Comparison of ENCODE assay signal across 9 mouse cellular contexts in the genomic region with DNA sequence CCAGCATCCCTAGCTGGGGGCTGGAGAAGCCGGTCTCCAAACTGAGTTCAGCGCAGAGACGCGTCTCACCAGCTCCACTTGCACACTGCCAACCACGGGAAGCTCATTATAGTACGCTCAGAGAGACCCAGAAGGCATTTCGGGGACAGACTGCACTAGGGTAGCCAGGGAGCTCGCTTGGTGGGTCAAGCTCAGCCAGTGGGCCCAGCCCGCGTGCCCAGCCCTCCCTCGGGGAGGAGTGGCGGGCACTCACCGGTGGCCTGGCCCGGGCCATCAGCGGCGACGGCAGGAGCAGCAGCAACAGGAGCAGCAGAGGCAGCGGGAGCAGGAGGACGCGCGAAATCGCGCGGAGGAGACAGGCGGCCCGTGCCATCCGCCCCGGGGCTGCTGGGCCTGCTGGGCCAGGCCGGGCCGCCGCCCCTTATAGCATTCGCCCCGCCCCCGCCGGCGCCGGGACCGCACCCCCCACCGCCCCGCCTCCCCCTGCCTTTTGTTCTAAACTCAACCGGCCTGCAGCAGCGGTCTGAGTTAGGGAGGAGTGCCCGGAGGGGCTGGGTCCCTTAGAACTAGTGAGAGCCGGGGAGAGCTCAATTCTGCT. TPM values are rescaled to one million over a fixed set of nuclear protein-coding genes. Genes with fewer than 3 reads are reported as not detected.
DNase-seq lines count a peak whose midpoint lies in the region; ATAC-seq and TF ChIP-seq lines count a peak whose summit lies in the region.
"Had no signal": no experiment of that assay in that cellular context is flagged by ENCODE, and none has a peak within 500 bp of the region (broad histone marks: within the 10 kb centered on the region; RNA-seq: fewer than 3 reads in every experiment).

No protein-coding gene starts in this region.

- H3K4me1 ChIP-seq in CH12.LX (ENCODE audit: control insufficient read depth in 1 of 2, insufficient read depth in 2 of 2): peaks cover 7 to 25% of the 10 kb centered on the region in 2 experiments
- H3K4me1 ChIP-seq in heart, embryonic 14.5 days (ENCODE audit: control insufficient read depth in 2 of 2, insufficient read depth in 2 of 2, low read length in 2 of 2): peaks cover 31% of the 10 kb centered on the region in 2 experiments
- H3K4me1 ChIP-seq in stomach, embryonic 15.5 days: peaks cover 38% of the 10 kb centered on the region

- H3K9ac ChIP-seq in CH12.LX (ENCODE audit: insufficient read depth, low read depth): peak overlapping the region; percentile 43
- H3K9ac ChIP-seq in heart, embryonic 14.5 days (ENCODE audit: low read length): peak overlapping the region; percentile 77
- peak overlapping the region; percentile 58 for H3K9ac ChIP-seq in stomach, embryonic 15.5 days

- 1% methylated on average over 29 of the region's 44 CpGs for WGBS in heart, embryonic 14.5 days
- under 1% methylated on average over 44 of the region's 44 CpGs for WGBS in stomach, embryonic 15.5 days

- H3K79me2 ChIP-seq in CH12.LX (replicated peaks; ENCODE audit: control insufficient read depth, extremely low read depth, insufficient read depth, poor library complexity, severe bottlenecking): no peaks in the 10 kb centered on the region

- in situ Hi-C loops in CH12.LX (cut with MboI; ENCODE audit: low pct_ligation_motif_present, low pct_unique_long_range_greater_than_20kb, low sequenced_read_pairs): no loop called here

- dilution Hi-C loops in CH12.LX (cut with MboI; ENCODE audit: extremely low pct_ligation_motif_present, extremely low pct_unique_long_range_greater_than_20kb, low sequenced_read_pairs): no loop called here

- H3K9me3 ChIP-seq in CH12.LX (replicated peaks; ENCODE audit: low read length): no peaks in the 10 kb centered on the region
- H3K9me3 ChIP-seq in heart, embryonic 14.5 days (ENCODE audit: control insufficient read depth, low read length): no peaks in the 10 kb centered on the region
- H3K9me3 ChIP-seq in stomach, embryonic 15.5 days: no peaks in the 10 kb centered on the region

- TF ChIP-seq EP300 in CH12.LX (IDR thresholded peaks at IDR 0.05; ENCODE audit: low read length): no peak

- peak overlapping the region in 1 of 3 experiments; percentile 41 for H3K4me3 ChIP-seq in CH12.LX (replicated peaks in 1 of 3; ENCODE audit: low read depth in 2 of 3, low read length in 2 of 3, poor library complexity in 1 of 3)
- H3K4me3 ChIP-seq in heart, embryonic 14.5 days (ENCODE audit: control insufficient read depth in 1 of 2, insufficient read depth in 1 of 2, low read depth in 1 of 2, low read length in 2 of 2): peak overlapping the region; percentile 56 to 81
- H3K4me3 ChIP-seq in stomach, embryonic 15.5 days (replicated peaks): peak overlapping the region; percentile 55

- H3K27me3 ChIP-seq in CH12.LX (replicated peaks): peaks cover 44% of the 10 kb centered on the region
- peaks cover 11% of the 10 kb centered on the region for H3K27me3 ChIP-seq in heart, embryonic 14.5 days (ENCODE audit: control insufficient read depth, insufficient read depth, low read length)
- 0 out of 2 replicates have a peak, but pooled peaks cover 5% of the 10 kb centered on the region for H3K27me3 ChIP-seq in stomach, embryonic 15.5 days (replicated peaks)

- TF ChIP-seq POLR2A in CH12.LX (IDR thresholded peaks at IDR 0.05; ENCODE audit: low read depth, low read length): peak; percentile 20; the same call in 1 of the 2 replicates

- peak; percentile 51 to 67 for DNase-seq in B cell, adult 2 months
- DNase-seq in CH12.LX (ENCODE audit: extremely low read depth): peak; percentile 12
- peak; percentile 79 for DNase-seq in embryo, embryonic 10.5 days (ENCODE audit: low spot score)
- DNase-seq in kidney, postnatal 14 days: peak; percentile 84
- no peak for DNase-seq in cerebellum, postnatal 4 days (ENCODE audit: low spot score in 2 of 2)

- peak overlapping the region; percentile 64 for H3K4me2 ChIP-seq in CH12.LX (ENCODE audit: insufficient read depth, low read depth, poor library complexity, severe bottlenecking)
- peak overlapping the region; percentile 81 for H3K4me2 ChIP-seq in heart, embryonic 14.5 days (ENCODE audit: low read length)
- peak overlapping the region; percentile 92 for H3K4me2 ChIP-seq in stomach, embryonic 15.5 days

- ATAC-seq in heart, embryonic 14.5 days (ENCODE audit: insufficient number of reproducible peaks, insufficient read depth, low FRiP score, low read depth): peak; percentile 52
- peak; percentile 45 for ATAC-seq in megakaryocyte progenitor cell, adult 5-6 weeks (replicated peaks; ENCODE audit: poor library complexity)
- ATAC-seq in stomach, embryonic 15.5 days (ENCODE audit: insufficient read depth, low FRiP score, low read depth): peak; percentile 69

- no peak for TF ChIP-seq CTCF in CH12.LX (conservative IDR thresholded peaks at IDR 0.05 in 1 of 2, IDR thresholded peaks at IDR 0.05 in 1 of 2; ENCODE audit: low read depth in 2 of 2, low read length in 2 of 2)

- H3K36me3 ChIP-seq in CH12.LX (replicated peaks in 1 of 2; ENCODE audit: control insufficient read depth in 1 of 2, insufficient read depth in 1 of 2, low read length in 1 of 2): no peaks in the 10 kb centered on the region
- H3K36me3 ChIP-seq in heart, embryonic 14.5 days (ENCODE audit: control insufficient read depth, insufficient read depth, low read length): peaks cover 3% of the 10 kb centered on the region; the same call in 1 of the 2 replicates
- no peaks in the 10 kb centered on the region for H3K36me3 ChIP-seq in stomach, embryonic 15.5 days

- no peak overlapping the region for H3K27ac ChIP-seq in CH12.LX (ENCODE audit: insufficient read depth, low read depth)
- H3K27ac ChIP-seq in heart, embryonic 14.5 days (replicated peaks in 1 of 2; ENCODE audit: control insufficient read depth in 1 of 2, insufficient read depth in 1 of 2, low read depth in 2 of 2, low read length in 2 of 2): peak overlapping the region; percentile 43 to 51; a peak in 3 of 4 replicates
- peak overlapping the region; percentile 40 for H3K27ac ChIP-seq in stomach, embryonic 15.5 days

- no peak for TF ChIP-seq RAD21 in CH12.LX (IDR thresholded peaks at IDR 0.05; ENCODE audit: low read depth, low read length)

TF ChIP-seq in CH12.LX, 34 proteins besides CTCF, POLR2A, EP300 and RAD21:
- TF ChIP-seq SIN3A (IDR thresholded peaks at IDR 0.05; ENCODE audit: low read length): 0 out of 2 replicates have a peak, but pooled peaks have one; percentile 32
- TF ChIP-seq BHLHE40 (IDR thresholded peaks at IDR 0.05; ENCODE audit: low read depth, low read length): 0 out of 2 replicates have a peak, but pooled peaks have one; percentile 12
- TF ChIP-seq ZNF384 (IDR thresholded peaks at IDR 0.05; ENCODE audit: low read depth, low read length): no peak

RNA-seq across cellular contexts. Expression of a gene that starts 0.8 kb away (rescaled TPM):
- 243 and 254 TPM in 2 replicates for total RNA-seq in CH12.LX (2012; rRNA removed)
- total RNA-seq in CH12.LX (2014; rRNA removed): 119 and 147 TPM in 2 replicates
- polyA plus RNA-seq in CH12.LX (2012; ENCODE audit: insufficient read length, low read depth): 412 and 540 TPM in 2 replicates
- polyA plus RNA-seq in heart, embryonic 14.5 days (2014; fragmentation: Nextera tagmentation; extraction: Ambion mirVana): 647 and 682 TPM in 2 replicates
- 54.0 and 55.0 TPM in 2 replicates for total RNA-seq in megakaryocyte progenitor cell, adult 5-6 weeks (2015)
- total RNA-seq in megakaryocyte progenitor cell, adult 5-6 weeks (2017): 33.1 and 34.4 TPM in 2 replicates
- 90.5 and 101 TPM in 2 replicates for polyA plus RNA-seq in stomach, embryonic 15.5 days (2015; fragmentation: Nextera tagmentation; extraction: Ambion mirVana)

RNA-seq across cellular contexts. Expression of a gene that starts 4.1 kb away (rescaled TPM):
- total RNA-seq in CH12.LX (2012; rRNA removed) (0.76 and 1.1 TPM in 2 replicates), CH12.LX (2014; rRNA removed) (not detected in 2 replicates)
- polyA plus RNA-seq in CH12.LX (2012; ENCODE audit: insufficient read length, low read depth): 0.56 and 0.99 TPM in 2 replicates
- polyA plus RNA-seq in heart, embryonic 14.5 days (2014; fragmentation: Nextera tagmentation; extraction: Ambion mirVana): 23.4 and 25.1 TPM in 2 replicates
- total RNA-seq in megakaryocyte progenitor cell, adult 5-6 weeks (2015): 0.57 TPM in 1 of 2 replicates, not detected in the other
- total RNA-seq in megakaryocyte progenitor cell, adult 5-6 weeks (2017): 10.1 TPM in 1 of 2 replicates, not detected in the other
- polyA plus RNA-seq in stomach, embryonic 15.5 days (2015; fragmentation: Nextera tagmentation; extraction: Ambion mirVana): 33.4 and 42.0 TPM in 2 replicates

RNA-seq across cellular contexts. Expression of a gene that starts 8.3 kb away (rescaled TPM):
- total RNA-seq in CH12.LX (2012; rRNA removed) (0.21 and 0.42 TPM in 2 replicates), CH12.LX (2014; rRNA removed) (not detected in 2 replicates)
- polyA plus RNA-seq in CH12.LX (2012; ENCODE audit: insufficient read length, low read depth): 2.6 and 3.5 TPM in 2 replicates
- 0.28 and 0.57 TPM in 2 replicates for polyA plus RNA-seq in heart, embryonic 14.5 days (2014; fragmentation: Nextera tagmentation; extraction: Ambion mirVana)
- not detected in 2 replicates for total RNA-seq in megakaryocyte progenitor cell, adult 5-6 weeks (2015)
- total RNA-seq in megakaryocyte progenitor cell, adult 5-6 weeks (2017): not detected in 2 replicates
- 1.4 and 3.6 TPM in 2 replicates for polyA plus RNA-seq in stomach, embryonic 15.5 days (2015; fragmentation: Nextera tagmentation; extraction: Ambion mirVana)
- total RNA-seq: left cerebral cortex, postnatal 25 days had no signal

RNA-seq across cellular contexts. Expression of a gene that starts 10.7 kb away (rescaled TPM):
- total RNA-seq in CH12.LX (2012; rRNA removed) (35.6 and 51.5 TPM in 2 replicates), CH12.LX (2014; rRNA removed) (66.3 and 90.1 TPM in 2 replicates)
- 104 and 135 TPM in 2 replicates for polyA plus RNA-seq in CH12.LX (2012; ENCODE audit: insufficient read length, low read depth)
- 0.46 and 0.58 TPM in 2 replicates for polyA plus RNA-seq in heart, embryonic 14.5 days (2014; fragmentation: Nextera tagmentation; extraction: Ambion mirVana)
- total RNA-seq in megakaryocyte progenitor cell, adult 5-6 weeks (2015): 1.5 TPM in 1 of 2 replicates, not detected in the other
- total RNA-seq in megakaryocyte progenitor cell, adult 5-6 weeks (2017): not detected in 2 replicates
- polyA plus RNA-seq in stomach, embryonic 15.5 days (2015; fragmentation: Nextera tagmentation; extraction: Ambion mirVana): 0.90 and 1.8 TPM in 2 replicates
- total RNA-seq: left cerebral cortex, postnatal 25 days had no signal

RNA-seq across cellular contexts. Expression of a gene that starts 10.8 kb away (rescaled TPM):
- total RNA-seq in CH12.LX (2012; rRNA removed) (94.9 and 101 TPM in 2 replicates), CH12.LX (2014; rRNA removed) (76.2 and 82.3 TPM in 2 replicates)
- 95.6 and 96.0 TPM in 2 replicates for polyA plus RNA-seq in CH12.LX (2012; ENCODE audit: insufficient read length, low read depth)
- polyA plus RNA-seq in heart, embryonic 14.5 days (2014; fragmentation: Nextera tagmentation; extraction: Ambion mirVana): 99.1 and 103 TPM in 2 replicates
- 66.3 and 72.0 TPM in 2 replicates for total RNA-seq in megakaryocyte progenitor cell, adult 5-6 weeks (2015)
- total RNA-seq in megakaryocyte progenitor cell, adult 5-6 weeks (2017): 77.3 and 86.5 TPM in 2 replicates
- polyA plus RNA-seq in stomach, embryonic 15.5 days (2015; fragmentation: Nextera tagmentation; extraction: Ambion mirVana): 172 and 173 TPM in 2 replicates

Comparison
In these comparisons a context has a peak if more than half of its experiments do, and no peak if none do; other contexts are left out.
1. DNase-seq: peak in B cell, adult 2 months (2 of 2), CH12.LX (single experiment), embryo, embryonic 10.5 days (single experiment) and kidney, postnatal 14 days (single experiment); none in cerebellum, postnatal 4 days (0 of 2).
2. RNA of a gene that starts 4.1 kb away (polyA plus RNA-seq): 33.4 to 42.0 TPM in stomach, embryonic 15.5 days and 23.4 to 25.1 TPM in heart, embryonic 14.5 days; 0.56 to 0.99 TPM in CH12.LX; every median in the first group is over 10 times any median in the second.
3. Peak in every context shown above with its lines, with median percentiles within 50 percentile points of each other: H3K4me2 ChIP-seq, H3K9ac ChIP-seq and ATAC-seq.